Mouse (Mus musculus) limb, embryonic 14.5 days (tissue): Measurements from ENCODE around the gene Armc12. TPM values are rescaled to one million over a fixed set of nuclear protein-coding genes. Genes with fewer than 3 reads are reported as not detected.

Experiments used
- ATAC-seq: fragments of 200-750 bp; cut with Nextera tagmentation; 2 replicates; pipeline ENCODE4 v1.8.0; 2017; ENCODE audit warnings: low read depth, moderate number of reproducible peaks, moderate TSS enrichment; ENCODE audit not compliant: low FRiP score
- DNase-seq: peaks from one replicate; pipeline ENCODE4 v3.0.0-alpha.2; 2015; ENCODE audit warnings: low spot score
- H3K27ac ChIP-seq: fragments of 300-500 bp; sonication (generic); replicated peaks from 2 replicates; pipeline ENCODE4 v1.5.1; 2014; ENCODE audit warnings: low read depth, mild to moderate bottlenecking, low read length, moderate library complexity, mixed read lengths
- H3K27me3 ChIP-seq: fragments of 300-500 bp; sonication (generic); 2 replicates; pipeline ENCODE4 v1.6.1; 2014; ENCODE audit warnings: low read length, mixed read lengths; ENCODE audit not compliant: control insufficient read depth, insufficient read depth
- H3K36me3 ChIP-seq: fragments of 300-500 bp; sonication (generic); 2 replicates; pipeline ENCODE4 v1.6.1; 2014; ENCODE audit warnings: mild to moderate bottlenecking, low read length, moderate library complexity, mixed read lengths; ENCODE audit not compliant: control insufficient read depth, insufficient read depth
- H3K4me1 ChIP-seq: fragments of 300-500 bp; sonication (generic); 2 replicates; pipeline ENCODE4 v1.6.1; 2014; ENCODE audit warnings: antibody characterized with exemption, low read length, mixed read lengths; ENCODE audit not compliant: control insufficient read depth, insufficient read depth
- H3K4me2 ChIP-seq: fragments of 300-500 bp; sonication (generic); replicated peaks from 2 replicates; pipeline ENCODE4 v1.6.1; 2014; ENCODE audit warnings: low read depth, mild to moderate bottlenecking, low read length, moderate library complexity; ENCODE audit not compliant: severe bottlenecking
- H3K4me3 ChIP-seq: fragments of 300-500 bp; sonication (generic); replicated peaks from 2 replicates; pipeline ENCODE4 v1.5.1; 2014; ENCODE audit warnings: low read length
- H3K9ac ChIP-seq: fragments of 300-500 bp; sonication (generic); 2 replicates; pipeline ENCODE4 v1.6.1; 2014; ENCODE audit warnings: mild to moderate bottlenecking, low read depth, low read length, moderate library complexity; ENCODE audit not compliant: severe bottlenecking
- H3K9me3 ChIP-seq: fragments of 300-500 bp; sonication (generic); 2 replicates; pipeline ENCODE4 v1.6.1; 2016; ENCODE audit warnings: low read length; ENCODE audit not compliant: control insufficient read depth
- POLR2A ChIP-seq: fragments of 200-500 bp; IDR thresholded peaks from 2 replicates; pipeline ENCODE4 v1.8.0; 2012; ENCODE audit warnings: inconsistent platforms, mild to moderate bottlenecking, moderate library complexity, borderline replicate concordance; ENCODE audit not compliant: insufficient read depth, insufficient read length; ENCODE audit errors: extremely low read depth
- WGBS: fragments of 180-500 bp; shearing (Covaris S2); extraction: QIAGEN DNeasy Blood & Tissue Kit; methylation state at CpG from one replicate; pipeline ENCODE4 v1.1.7; 2014; 5-methylcytosine and 5-hydroxymethylcytosine counted together
- polyA plus RNA-seq, 2 experiments: library from polyadenylated mRNA; depleted of rRNA in 1 of 2; stranded (reverse) in 1 of 2; unstranded in 1 of 2; fragments of >200 nt; fragmentation: Nextera tagmentation in 1 of 2; extraction: Ambion mirVana in 1 of 2; gene quantifications; 2 replicates each; pipeline versions ENCODE4 v1.2.1 to v1.2.3; 2012 to 2014

Gene Armc12
- polyA plus RNA-seq, 2 experiments: 0.04 TPM; not detected in 1

GRCm38 (mm10) chr17:28487584-28488257 is 42.9 kb upstream of the Armc12 start:
- Histone ChIP-seq H3K4me3 (no peak overlapping the region), H3K4me1 (no peaks in the 10 kb centered on the region; the same call in 1 of the 2 replicates), H3K36me3 (no peaks in the 10 kb centered on the region), H3K9me3 (no peaks in the 10 kb centered on the region), H3K9ac (no peak overlapping the region), H3K27ac (no peak overlapping the region), H3K4me2 (no peak overlapping the region), H3K27me3 (no peaks in the 10 kb centered on the region)
- no peak for TF ChIP-seq POLR2A
- WGBS: 91% methylated on average over 18 of the region's 18 CpGs
- DNase-seq: no peak
- ATAC-seq: no peak

GRCm38 (mm10) chr17:28488258-28489013 is 42.2 kb upstream of the Armc12 start:
- TF ChIP-seq POLR2A: no peak
- no peaks in the 10 kb centered on the region; the same call in 1 of the 2 replicates for H3K4me1 ChIP-seq
- H3K4me3 ChIP-seq: no peak overlapping the region
- H3K36me3 ChIP-seq: no peaks in the 10 kb centered on the region
- H3K27me3 ChIP-seq: no peaks in the 10 kb centered on the region
- DNase-seq (no peak), ATAC-seq (no peak)
- WGBS: 60% methylated on average over 7 of the region's 7 CpGs
- H3K4me2 ChIP-seq: no peak overlapping the region
- no peaks in the 10 kb centered on the region for H3K9me3 ChIP-seq
- H3K27ac ChIP-seq: no peak overlapping the region
- H3K9ac ChIP-seq: no peak overlapping the region

- no peak for TF ChIP-seq POLR2A
- WGBS: 78% methylated on average over 14 of the region's 14 CpGs
- no peak overlapping the region for H3K4me2 ChIP-seq
- H3K4me3 ChIP-seq: no peak overlapping the region
- H3K9ac ChIP-seq: no peak overlapping the region
- no peaks in the 10 kb centered on the region for H3K36me3 ChIP-seq
- no peaks in the 10 kb centered on the region for H3K27me3 ChIP-seq
- H3K4me1 ChIP-seq: no peaks in the 10 kb centered on the region
- ATAC-seq: no peak
- no peaks in the 10 kb centered on the region for H3K9me3 ChIP-seq
- DNase-seq: no peak
- no peak overlapping the region for H3K27ac ChIP-seq
Measured at GRCm38 (mm10) chr17:28491035-28491770, 39.4 kb upstream of the Armc12 start.

DNA sequence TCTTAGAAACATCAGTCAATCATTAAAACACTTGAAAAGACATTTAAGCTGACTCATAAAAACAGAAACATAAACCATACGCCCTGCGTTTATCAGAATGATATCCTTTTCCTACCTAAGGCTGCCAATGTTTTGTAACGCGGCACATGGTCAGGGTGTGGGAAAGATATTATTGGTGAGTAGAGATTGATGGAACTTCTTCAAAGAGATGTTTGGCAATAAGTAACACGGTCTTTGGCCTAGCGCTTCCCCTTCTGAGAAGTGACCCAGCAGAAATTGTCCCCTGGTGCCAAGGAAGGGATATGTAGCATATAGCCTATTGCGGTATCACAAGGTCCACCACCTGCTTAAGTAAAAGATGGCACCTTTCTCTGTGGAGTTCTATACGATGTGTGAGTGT is 34.8 kb upstream of the Armc12 start:
- no peak for TF ChIP-seq POLR2A
- Histone ChIP-seq H3K4me1 (no peaks in the 10 kb centered on the region), H3K9ac (no peak overlapping the region), H3K9me3 (no peaks in the 10 kb centered on the region), H3K36me3 (no peaks in the 10 kb centered on the region), H3K27me3 (no peaks in the 10 kb centered on the region), H3K27ac (no peak overlapping the region), H3K4me2 (no peak overlapping the region), H3K4me3 (no peak overlapping the region)
- no peak for DNase-seq
- ATAC-seq: no peak
- 84% methylated on average over 8 of the region's 8 CpGs for WGBS

GRCm38 (mm10) chr17:28499190-28499589 is 31.4 kb upstream of the Armc12 start:
- H3K27me3 ChIP-seq: no peaks in the 10 kb centered on the region
- no peak for ATAC-seq
- H3K36me3 ChIP-seq: no peaks in the 10 kb centered on the region

More at GRCm38 (mm10) chr17:28499190-28499589, 31.4 kb upstream of the Armc12 start:
- TF ChIP-seq POLR2A: no peak
- no peak overlapping the region for H3K27ac ChIP-seq
- DNase-seq: no peak
- H3K4me3 ChIP-seq: no peak overlapping the region
- 63% methylated on average over 2 of the region's 2 CpGs for WGBS
- no peaks in the 10 kb centered on the region for H3K4me1 ChIP-seq
- H3K9me3 ChIP-seq: no peaks in the 10 kb centered on the region
- no peak overlapping the region for H3K4me2 ChIP-seq
- H3K9ac ChIP-seq: no peak overlapping the region
